Mouse (Mus musculus): Measurements from ENCODE around the gene Ing3.

GRCm38 (mm10) chr6:22014291-22014911 lies 65.0 kb downstream of the Ing3 start:
- TF ChIP-seq CTCF (IDR thresholded peaks at IDR 0.05; ENCODE audit: low read depth, low read length) (no peak), POLR2A (IDR thresholded peaks at IDR 0.05; ENCODE audit: extremely low read depth, insufficient read depth, low read length) (no peak)
